Mouse (Mus musculus): ENCODE results near the gene 2310009B15Rik.

GRCm38 (mm10) chr1:138842756-138843155, 13.9 kb downstream of the 2310009B15Rik start:
- TF ChIP-seq CTCF (IDR thresholded peaks at IDR 0.05; ENCODE audit: control insufficient read depth, insufficient read depth, insufficient read length), result no peak
- no peak for TF ChIP-seq USF1 (IDR thresholded peaks at IDR 0.05; ENCODE audit: low read depth)
- no peak for TF ChIP-seq MYOG (IDR thresholded peaks at IDR 0.05; ENCODE audit: control insufficient read depth, extremely low read depth, insufficient read length)
- no peak for TF ChIP-seq MAX (IDR thresholded peaks at IDR 0.05)
- no peak for TF ChIP-seq CEBPB (IDR thresholded peaks at IDR 0.05; ENCODE audit: low read depth)
- TF ChIP-seq MYOD1 (IDR thresholded peaks at IDR 0.05; ENCODE audit: control insufficient read depth, insufficient read length, low read depth), result no peak
- TF ChIP-seq FOSL1 (IDR thresholded peaks at IDR 0.05; ENCODE audit: insufficient read depth, low read length, poor library complexity, severe bottlenecking), result no peak
